Mouse (Mus musculus) thymus, adult 2 months (tissue): ENCODE data around the gene Epm2a.

Source experiments
- CTCF ChIP-seq: fragments of 200-500 bp; IDR thresholded peaks from 2 replicates; pipeline ENCODE4 v1.5.1; 2012; ENCODE audit warnings: mild to moderate bottlenecking, control low read depth, low read length, moderate library complexity, borderline replicate concordance; ENCODE audit not compliant: control insufficient read depth, poor library complexity, insufficient read depth; ENCODE audit errors: extremely low read depth
- POLR2A ChIP-seq: fragments of 200-500 bp; IDR thresholded peaks from 2 replicates; pipeline ENCODE4 v1.6.1; 2012; ENCODE audit warnings: mild to moderate bottlenecking, low read length, control low read depth, moderate library complexity; ENCODE audit not compliant: control insufficient read depth, poor library complexity, insufficient read depth; ENCODE audit errors: extremely low read depth

- TF ChIP-seq POLR2A (no peak), CTCF (no peak)
Observed at GRCm38 (mm10) chr10:11310481-11310880, 32.7 kb upstream of the Epm2a start.
